Mouse (Mus musculus) bone marrow, adult 2 months (tissue): ENCODE measurements at regions not wholly inside any gene's neighbourhood (a gene's known extent, or its start where the extent isn't known, plus 50 kb on each side); places are given as distances from the start of the nearest gene placed in this dataset.

ENCODE experiments used
- CTCF ChIP-seq: fragments of 200-500 bp; IDR thresholded peaks from 2 replicates; pipeline ENCODE4 v1.5.1; 2011; ENCODE audit warnings: low read length, control low read depth; ENCODE audit not compliant: control insufficient read depth, insufficient read depth
- POLR2A ChIP-seq: fragments of 200-500 bp; IDR thresholded peaks from 2 replicates; pipeline ENCODE4 v1.6.1; 2011; ENCODE audit warnings: low read depth, mild to moderate bottlenecking, control low read depth, low read length, borderline replicate concordance; ENCODE audit not compliant: control insufficient read depth

- no peak for TF ChIP-seq POLR2A
- no peak for TF ChIP-seq CTCF
Observed at GRCm38 (mm10) chr17:9905501-9906462, 236.3 kb upstream of the Pabpc6 start.
